Mouse (Mus musculus): Measurements from ENCODE around the gene Smyd3. TPM values are rescaled to one million over a fixed set of nuclear protein-coding genes. Genes with fewer than 3 reads are reported as not detected.

Smyd3 gene
- total RNA-seq, 2 experiments from 2014 or later, result 34.0 to 39.8 TPM

DNA sequence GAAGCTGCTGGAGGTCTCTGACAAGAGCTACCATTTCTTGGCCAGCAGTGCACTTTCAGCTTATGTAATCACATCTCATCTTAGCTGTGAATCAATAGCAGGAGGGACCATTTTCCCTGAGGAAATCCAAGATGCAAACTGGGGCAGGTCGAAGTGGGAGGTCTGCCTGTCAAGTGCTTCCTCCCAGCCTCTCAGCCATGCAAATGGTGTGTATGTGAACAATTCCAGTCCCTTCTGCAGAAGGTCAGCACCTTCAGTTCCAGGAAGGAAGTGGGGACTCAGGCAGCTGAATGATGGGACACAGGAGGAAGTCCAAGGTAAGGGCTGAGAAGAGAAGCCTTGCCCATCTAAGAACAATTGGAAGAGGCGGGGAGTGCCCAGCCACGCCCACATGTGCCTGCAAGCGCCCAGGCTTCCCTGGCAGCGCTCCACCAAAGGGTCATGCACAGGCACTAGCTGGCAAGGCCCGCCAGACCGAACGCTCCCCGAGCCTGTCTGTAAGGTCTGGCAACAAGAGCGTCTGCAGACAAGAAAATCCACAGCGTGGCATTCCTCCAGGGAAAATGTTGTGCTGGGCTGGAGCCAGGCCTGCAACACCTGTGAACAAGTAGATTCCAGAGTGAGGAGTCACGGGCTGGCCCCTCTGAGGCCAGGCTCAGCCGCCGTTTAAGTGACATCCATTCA is 381.2 kb downstream of the Smyd3 start:
- intact Hi-C loops (cut with DNase I), result no loop called here
- DNase-seq, result peak; percentile 69

DNA sequence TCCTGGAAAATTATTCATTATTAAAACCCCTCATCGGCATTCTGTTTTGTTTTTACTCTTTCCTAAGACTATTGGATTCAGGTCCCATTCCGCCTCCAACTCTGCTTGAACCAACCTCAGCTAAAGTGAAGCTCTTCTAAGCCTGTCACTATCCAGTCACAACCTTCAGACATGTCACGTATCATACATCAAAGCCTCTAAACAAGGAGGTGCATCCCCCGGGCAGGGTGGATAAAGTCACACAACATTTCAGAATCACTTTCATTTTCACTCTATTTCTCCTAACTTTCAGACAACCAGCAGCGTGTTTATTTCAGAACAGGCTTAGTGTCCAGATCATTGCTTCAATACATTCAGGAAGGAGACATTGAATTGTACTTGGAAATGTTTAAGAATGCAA is 387.8 kb downstream of the Smyd3 start:
- DNase-seq, result no peak
- intact Hi-C loops (cut with DNase I), result no loop called here

GRCm38 (mm10) chr1:179126287-179126686 is 391.6 kb downstream of the Smyd3 start:
- intact Hi-C loops (cut with DNase I), result no loop called here
- no peak for DNase-seq

DNA sequence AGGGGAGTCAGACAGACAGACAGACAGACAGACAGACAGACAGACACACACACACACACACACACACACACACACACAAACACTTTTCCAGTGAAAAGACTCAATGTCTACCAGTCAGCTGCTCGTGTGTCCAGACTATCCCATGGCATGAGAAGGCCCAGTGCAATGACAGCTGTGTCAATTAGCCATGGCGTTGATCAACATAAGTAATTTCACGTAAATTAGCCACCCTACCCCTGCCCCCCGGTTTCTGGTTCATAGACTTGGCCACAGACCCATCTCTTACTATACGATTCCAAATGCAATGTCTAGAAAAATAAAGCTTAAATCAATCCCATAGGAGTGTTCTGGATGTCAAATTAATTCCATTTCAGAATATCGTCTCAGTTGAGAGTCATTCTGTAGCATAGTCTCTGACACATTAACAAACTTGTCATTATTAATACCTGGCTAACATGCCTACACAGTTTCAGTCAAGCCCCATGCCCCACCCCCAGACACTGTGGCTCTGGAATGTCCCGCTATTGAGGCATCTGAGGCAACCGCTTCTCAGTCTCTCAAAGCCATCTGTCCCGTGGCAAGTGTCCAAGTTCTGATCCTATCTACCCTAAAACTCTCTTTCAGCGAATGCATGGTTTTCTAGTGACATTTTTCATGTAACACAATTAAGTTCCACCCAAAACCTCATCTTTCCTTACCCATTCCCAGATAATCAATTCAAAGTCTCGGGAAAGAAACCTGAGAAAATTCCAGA is 395.2 kb downstream of the Smyd3 start:
- intact Hi-C loops (cut with DNase I), result no loop called here
- DNase-seq, result peak; percentile 49

GRCm38 (mm10) chr1:179120217-179120966 is 397.4 kb downstream of the Smyd3 start:
- no peak for DNase-seq
- intact Hi-C loops (cut with DNase I), result no loop called here

DNA sequence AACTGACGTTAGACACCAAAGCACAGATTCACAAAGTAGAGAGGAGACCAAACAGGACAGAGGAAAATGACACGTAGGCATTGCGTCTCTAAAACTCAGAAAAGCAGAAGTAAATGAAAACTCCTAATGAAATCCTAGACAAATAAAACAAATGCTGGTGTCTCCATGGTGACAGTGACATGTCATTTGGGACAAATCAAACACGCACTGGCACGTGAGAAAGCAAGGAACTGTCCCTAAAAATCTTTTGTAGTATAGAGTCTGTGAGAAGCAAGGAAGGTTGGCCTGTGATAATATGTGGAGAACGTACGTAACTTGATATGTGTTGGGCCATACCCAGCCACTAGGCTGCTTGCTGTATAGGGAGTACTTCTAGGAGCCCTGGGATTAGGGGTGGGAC is 399.2 kb downstream of the Smyd3 start:
- intact Hi-C loops (cut with DNase I), result no loop called here
- DNase-seq, result no peak

GRCm38 (mm10) chr1:179116729-179117663 is 400.8 kb downstream of the Smyd3 start:
- intact Hi-C loops (cut with DNase I), result no loop called here
- no peak for DNase-seq

- intact Hi-C loops (cut with DNase I), result no loop called here
- DNase-seq, result no peak
These were observed 402.9 kb downstream of the Smyd3 start for GRCm38 (mm10) chr1:179114833-179115495.

GRCm38 (mm10) chr1:179114385-179114784 is 403.5 kb downstream of the Smyd3 start:
- DNase-seq, result no peak
- intact Hi-C loops (cut with DNase I), result no loop called here

DNA sequence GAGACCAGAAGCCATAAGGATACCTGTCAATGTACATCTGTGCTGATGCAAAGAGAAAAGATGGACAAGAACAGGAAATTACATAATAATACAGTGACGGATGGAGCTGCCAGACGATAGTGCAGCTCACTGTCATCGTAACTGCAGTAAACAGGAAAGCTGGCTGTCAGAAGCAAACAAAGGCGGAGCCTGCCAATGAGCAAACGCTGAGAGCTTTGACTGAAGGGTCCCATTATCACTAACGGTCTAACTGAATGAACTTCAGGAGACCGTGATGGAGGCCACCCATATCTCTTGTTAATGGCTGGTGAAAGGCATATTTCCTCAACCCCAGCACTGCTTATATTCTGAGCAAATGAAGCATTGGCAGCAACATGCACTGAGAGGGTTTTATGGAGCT is 409.1 kb downstream of the Smyd3 start:
- DNase-seq, result no peak
- intact Hi-C loops (cut with DNase I), result no loop called here

DNA sequence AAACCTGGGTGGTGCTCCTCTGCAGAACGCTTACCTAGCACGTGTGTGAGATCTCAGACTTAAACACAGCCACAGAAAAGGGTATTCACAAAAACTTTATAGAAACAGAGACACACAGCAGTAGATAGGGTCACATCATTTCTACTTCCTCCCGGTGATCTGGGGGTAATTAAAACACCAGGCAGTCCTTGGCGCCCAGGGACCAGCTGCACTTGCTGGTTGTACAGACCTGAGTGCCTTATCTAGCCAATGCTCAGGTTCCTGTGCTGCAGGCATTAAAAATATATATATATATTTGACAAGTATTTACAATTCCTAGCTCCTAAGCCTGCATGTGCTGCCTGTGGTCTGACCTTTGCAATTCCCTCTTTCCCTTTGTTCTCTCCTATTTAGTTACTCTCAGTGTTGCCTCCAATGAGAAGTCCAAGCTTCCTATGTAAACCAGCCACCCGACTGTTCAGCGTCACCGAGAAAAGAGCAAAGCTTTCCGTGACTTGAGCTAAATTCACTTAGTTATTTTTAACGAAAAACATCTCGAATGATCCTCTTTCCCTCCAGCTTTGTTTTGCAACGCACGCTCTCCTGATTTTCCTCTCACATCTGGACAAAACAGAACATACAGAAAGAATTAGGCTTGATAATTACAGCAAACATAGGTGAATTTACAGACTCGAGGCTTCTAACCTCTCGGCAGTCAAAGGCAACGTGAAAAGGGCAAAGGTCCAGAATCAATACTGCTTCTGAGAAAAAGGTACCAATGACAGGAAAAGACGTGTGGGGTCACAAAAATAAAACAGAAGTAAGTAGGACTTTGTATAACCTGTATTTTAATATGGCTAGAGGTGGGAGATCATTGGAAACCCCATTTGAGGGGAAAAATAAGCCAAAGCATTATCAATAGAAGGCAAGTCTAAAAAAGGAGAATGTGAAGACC is 409.8 kb downstream of the Smyd3 start:
- intact Hi-C loops (cut with DNase I), result no loop called here
- no peak for DNase-seq

DNA sequence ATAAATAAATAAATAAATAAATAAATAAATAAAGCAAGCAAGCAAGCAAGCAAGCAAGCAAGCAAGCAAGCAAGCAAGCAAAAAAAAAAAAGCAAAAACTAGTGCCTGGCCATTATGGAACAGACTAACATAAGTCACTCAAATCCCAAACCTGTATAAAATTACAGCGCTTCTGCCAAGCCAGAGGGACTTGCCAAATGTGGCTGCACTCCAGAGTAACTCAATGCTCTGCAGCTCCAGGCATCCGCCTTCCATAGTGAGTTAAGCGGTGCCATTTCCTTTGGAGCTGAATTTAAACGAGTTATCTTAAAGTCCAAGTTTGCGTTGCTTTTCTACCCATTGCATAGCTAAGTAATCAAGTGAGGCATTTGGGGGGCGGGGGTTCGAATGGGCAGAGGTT is 410.6 kb downstream of the Smyd3 start:
- intact Hi-C loops (cut with DNase I), result no loop called here

GRCm38 (mm10) chr1:179106702-179107145 is 411.1 kb downstream of the Smyd3 start:
- no peak for DNase-seq
- intact Hi-C loops (cut with DNase I), result no loop called here

More for the DNA sequence above, 410.6 kb downstream of the Smyd3 start:
- peak; percentile 27 for DNase-seq

DNA sequence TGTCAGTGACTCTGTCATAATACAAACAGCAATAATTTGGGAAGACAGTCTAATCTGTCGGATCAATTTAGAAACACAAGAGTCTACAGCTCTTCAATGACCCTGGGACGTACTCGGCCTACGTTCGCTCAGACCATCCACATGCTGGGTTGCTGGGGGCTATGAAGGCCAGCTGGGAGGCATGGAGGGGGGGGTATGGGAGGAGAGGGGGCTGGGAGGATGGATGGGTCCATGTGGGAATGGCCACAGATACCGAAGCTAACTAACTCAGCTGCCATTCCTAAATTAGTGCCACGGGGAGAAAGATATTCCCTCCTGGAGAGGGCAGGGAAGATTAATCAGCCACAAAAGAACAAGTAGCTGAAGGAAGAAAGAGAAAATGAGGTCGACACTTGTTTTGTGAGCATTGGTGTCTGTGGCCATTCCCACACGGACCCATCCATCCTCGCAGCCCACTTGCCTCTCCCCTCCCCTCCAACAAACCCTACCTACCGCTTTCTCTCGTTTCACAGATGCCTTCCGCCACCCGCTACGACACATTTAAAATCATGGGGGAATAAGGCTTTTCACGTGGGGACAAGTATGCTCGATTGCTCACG is 411.6 kb downstream of the Smyd3 start:
- DNase-seq, result no peak
- intact Hi-C loops (cut with DNase I), result no loop called here

DNA sequence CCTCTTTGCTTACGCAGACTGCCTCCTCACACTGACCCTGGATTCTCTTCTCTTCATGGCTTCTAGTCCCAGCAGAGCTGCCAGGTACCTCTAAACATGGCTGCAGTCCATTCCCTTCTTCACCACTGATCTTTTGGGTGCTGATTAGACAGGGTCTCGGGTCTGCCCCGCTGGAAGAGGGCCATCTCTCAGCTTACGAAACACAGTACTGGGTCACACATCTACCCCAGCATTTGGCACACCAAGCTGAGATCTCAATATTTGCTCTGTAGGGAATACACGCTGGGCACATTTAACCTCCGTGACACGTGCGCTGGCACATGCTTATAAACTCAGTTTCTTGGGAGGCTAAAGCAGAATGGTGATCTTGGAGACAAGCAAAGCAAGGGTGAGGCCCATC is 413.4 kb downstream of the Smyd3 start:
- no peak for DNase-seq
- intact Hi-C loops (cut with DNase I), result no loop called here

DNA sequence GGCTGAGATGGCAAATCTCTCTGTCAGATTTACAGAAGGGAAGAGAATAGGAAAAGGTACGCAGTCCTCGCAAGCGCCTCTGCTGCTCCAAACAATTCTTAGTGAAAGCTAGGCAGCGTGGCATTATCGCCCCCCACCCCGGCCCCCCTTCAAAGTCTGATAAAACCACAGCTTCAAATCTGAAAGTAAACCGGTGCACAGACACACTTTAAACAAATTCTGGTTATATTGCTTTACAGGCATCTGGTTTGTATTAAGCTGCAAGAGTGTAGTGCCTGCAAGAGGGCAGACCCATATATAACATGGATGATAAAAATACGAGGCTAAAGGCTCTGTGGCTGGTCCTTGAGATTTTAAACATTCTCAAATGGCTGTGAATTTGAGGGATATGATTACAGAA is 420.8 kb downstream of the Smyd3 start:
- intact Hi-C loops (cut with DNase I), result no loop called here
- no peak for DNase-seq

- DNase-seq, result no peak
- intact Hi-C loops (cut with DNase I), result no loop called here
These were observed 421.5 kb downstream of the Smyd3 start for GRCm38 (mm10) chr1:179096323-179096722.

GRCm38 (mm10) chr1:179089174-179089573 is 428.7 kb downstream of the Smyd3 start:
- DNase-seq, result no peak
- intact Hi-C loops (cut with DNase I), result no loop called here
